Mouse (Mus musculus): Measurements from ENCODE around the gene Chd4.
A peak's percentile ranks its signal among the peaks of the same experiment; 100 is the strongest.

Gene Chd4

GRCm38 (mm10) chr6:125096597-125097345 lies 990 bp downstream of the Chd4 start:
- TF ChIP-seq CTCF (conservative IDR thresholded peaks at IDR 0.05; ENCODE audit: low read length) (no peak), NANOG (IDR thresholded peaks at IDR 0.05; ENCODE audit: borderline replicate concordance, low read length) (no peak), POU5F1 (IDR thresholded peaks at IDR 0.05; ENCODE audit: borderline replicate concordance, low read length) (no peak)
- Histone ChIP-seq H3K27me3 (ENCODE audit: insufficient read depth, low read length) (no peaks in the 10 kb centered on the region), H3K4me3 (replicated peaks; ENCODE audit: low read length) (peak overlapping the region; percentile 95), H3K4me1 (replicated peaks; ENCODE audit: low read depth, low read length) (peaks cover 76% of the 10 kb centered on the region), H3K9me3 (ENCODE audit: low read length) (no peaks in the 10 kb centered on the region), H3K36me3 (ENCODE audit: insufficient read depth, low read length) (peaks cover 47% of the 10 kb centered on the region)

- H3K4me1 ChIP-seq (replicated peaks; ENCODE audit: low read depth, low read length) = peaks cover 76% of the 10 kb centered on the region
- no peaks in the 10 kb centered on the region for H3K27me3 ChIP-seq (ENCODE audit: insufficient read depth, low read length)
- H3K4me3 ChIP-seq (replicated peaks; ENCODE audit: low read length) = peak overlapping the region; percentile 95
- no peaks in the 10 kb centered on the region for H3K9me3 ChIP-seq (ENCODE audit: low read length)
- TF ChIP-seq CTCF (conservative IDR thresholded peaks at IDR 0.05; ENCODE audit: low read length) (no peak), NANOG (IDR thresholded peaks at IDR 0.05; ENCODE audit: borderline replicate concordance, low read length) (no peak), POU5F1 (IDR thresholded peaks at IDR 0.05; ENCODE audit: borderline replicate concordance, low read length) (no peak)
- peaks cover 53% of the 10 kb centered on the region for H3K36me3 ChIP-seq (ENCODE audit: insufficient read depth, low read length)
Measured at GRCm38 (mm10) chr6:125097346-125097689, 1.5 kb downstream of the Chd4 start.

- TF ChIP-seq POU5F1 (IDR thresholded peaks at IDR 0.05; ENCODE audit: borderline replicate concordance, low read length) (no peak), CTCF (conservative IDR thresholded peaks at IDR 0.05; ENCODE audit: low read length) (no peak), NANOG (IDR thresholded peaks at IDR 0.05; ENCODE audit: borderline replicate concordance, low read length) (no peak)
- H3K36me3 ChIP-seq (ENCODE audit: insufficient read depth, low read length) = peaks cover 59% of the 10 kb centered on the region
- H3K4me1 ChIP-seq (replicated peaks; ENCODE audit: low read depth, low read length) = peaks cover 73% of the 10 kb centered on the region
- H3K4me3 ChIP-seq (replicated peaks; ENCODE audit: low read length) = peak overlapping the region; percentile 95
- no peaks in the 10 kb centered on the region for H3K27me3 ChIP-seq (ENCODE audit: insufficient read depth, low read length)
- no peaks in the 10 kb centered on the region for H3K9me3 ChIP-seq (ENCODE audit: low read length)
Measured at GRCm38 (mm10) chr6:125097951-125098350, 2.2 kb downstream of the Chd4 start.

- Histone ChIP-seq H3K9me3 (ENCODE audit: low read length) (no peaks in the 10 kb centered on the region), H3K4me3 (replicated peaks; ENCODE audit: low read length) (peak overlapping the region; percentile 95), H3K27me3 (ENCODE audit: insufficient read depth, low read length) (no peaks in the 10 kb centered on the region), H3K36me3 (ENCODE audit: insufficient read depth, low read length) (peaks cover 65% of the 10 kb centered on the region), H3K4me1 (replicated peaks; ENCODE audit: low read depth, low read length) (peaks cover 71% of the 10 kb centered on the region)
- TF ChIP-seq POU5F1 (IDR thresholded peaks at IDR 0.05; ENCODE audit: borderline replicate concordance, low read length) (no peak), NANOG (IDR thresholded peaks at IDR 0.05; ENCODE audit: borderline replicate concordance, low read length) (no peak), CTCF (conservative IDR thresholded peaks at IDR 0.05; ENCODE audit: low read length) (no peak)
Measured at GRCm38 (mm10) chr6:125098513-125098912, 2.7 kb downstream of the Chd4 start.

GRCm38 (mm10) chr6:125099421-125099971 lies 3.7 kb downstream of the Chd4 start:
- Histone ChIP-seq H3K9me3 (ENCODE audit: low read length) (no peaks in the 10 kb centered on the region), H3K36me3 (ENCODE audit: insufficient read depth, low read length) (peaks cover 75% of the 10 kb centered on the region), H3K4me1 (replicated peaks; ENCODE audit: low read depth, low read length) (peaks cover 61% of the 10 kb centered on the region), H3K4me3 (replicated peaks; ENCODE audit: low read length) (peak overlapping the region; percentile 46), H3K27me3 (ENCODE audit: insufficient read depth, low read length) (no peaks in the 10 kb centered on the region)
- TF ChIP-seq POU5F1 (IDR thresholded peaks at IDR 0.05; ENCODE audit: borderline replicate concordance, low read length) = no peak
- TF ChIP-seq NANOG (IDR thresholded peaks at IDR 0.05; ENCODE audit: borderline replicate concordance, low read length) = no peak
- no peak for TF ChIP-seq CTCF (conservative IDR thresholded peaks at IDR 0.05; ENCODE audit: low read length)

GRCm38 (mm10) chr6:125101444-125101843 lies 5.7 kb downstream of the Chd4 start:
- Histone ChIP-seq H3K27me3 (ENCODE audit: insufficient read depth, low read length) (no peaks in the 10 kb centered on the region), H3K4me3 (replicated peaks; ENCODE audit: low read length) (peak overlapping the region; percentile 6; the same call in 1 of the 2 replicates), H3K9me3 (ENCODE audit: low read length) (no peaks in the 10 kb centered on the region), H3K4me1 (replicated peaks; ENCODE audit: low read depth, low read length) (peaks cover 54% of the 10 kb centered on the region), H3K36me3 (ENCODE audit: insufficient read depth, low read length) (peaks cover 94% of the 10 kb centered on the region)
- no peak for TF ChIP-seq CTCF (conservative IDR thresholded peaks at IDR 0.05; ENCODE audit: low read length)
- TF ChIP-seq NANOG (IDR thresholded peaks at IDR 0.05; ENCODE audit: borderline replicate concordance, low read length) = no peak
- TF ChIP-seq POU5F1 (IDR thresholded peaks at IDR 0.05; ENCODE audit: borderline replicate concordance, low read length) = no peak

GRCm38 (mm10) chr6:125104223-125104622 lies 8.4 kb downstream of the Chd4 start:
- Histone ChIP-seq H3K4me3 (replicated peaks; ENCODE audit: low read length) (no peak overlapping the region), H3K36me3 (ENCODE audit: insufficient read depth, low read length) (peaks cover 100% of the 10 kb centered on the region), H3K9me3 (ENCODE audit: low read length) (no peaks in the 10 kb centered on the region), H3K27me3 (ENCODE audit: insufficient read depth, low read length) (no peaks in the 10 kb centered on the region), H3K4me1 (replicated peaks; ENCODE audit: low read depth, low read length) (peaks cover 41% of the 10 kb centered on the region)
- TF ChIP-seq POU5F1 (IDR thresholded peaks at IDR 0.05; ENCODE audit: borderline replicate concordance, low read length) (no peak), NANOG (IDR thresholded peaks at IDR 0.05; ENCODE audit: borderline replicate concordance, low read length) (no peak), CTCF (conservative IDR thresholded peaks at IDR 0.05; ENCODE audit: low read length) (no peak)

GRCm38 (mm10) chr6:125107705-125108104 lies 11.9 kb downstream of the Chd4 start:
- no peaks in the 10 kb centered on the region for H3K9me3 ChIP-seq (ENCODE audit: low read length)
- H3K36me3 ChIP-seq (ENCODE audit: insufficient read depth, low read length) = peaks cover 100% of the 10 kb centered on the region
- H3K4me3 ChIP-seq (replicated peaks; ENCODE audit: low read length) = no peak overlapping the region
- H3K4me1 ChIP-seq (replicated peaks; ENCODE audit: low read depth, low read length) = peaks cover 13% of the 10 kb centered on the region
- TF ChIP-seq NANOG (IDR thresholded peaks at IDR 0.05; ENCODE audit: borderline replicate concordance, low read length) = no peak
- TF ChIP-seq CTCF (conservative IDR thresholded peaks at IDR 0.05; ENCODE audit: low read length) = peak; percentile 77
- TF ChIP-seq POU5F1 (IDR thresholded peaks at IDR 0.05; ENCODE audit: borderline replicate concordance, low read length) = no peak
- H3K27me3 ChIP-seq (ENCODE audit: insufficient read depth, low read length) = no peaks in the 10 kb centered on the region
